Mouse (Mus musculus) heart, postnatal 0 days (tissue): ENCODE measurements at regions not wholly inside any gene's neighbourhood (a gene's known extent, or its start where the extent isn't known, plus 50 kb on each side); places are given as distances from the start of the nearest gene placed in this dataset.

Source experiments
- ATAC-seq: fragments of 200-750 bp; cut with Nextera tagmentation; 2 replicates; pipeline ENCODE4 v1.8.0; 2017; ENCODE audit warnings: low read depth, moderate number of reproducible peaks, moderate library complexity; ENCODE audit not compliant: insufficient read depth
- DNase-seq: peaks from one replicate; pipeline ENCODE4 v3.0.0-alpha.2; 2016; ENCODE audit warnings: low spot score
- H3K27ac ChIP-seq: fragments of 300-500 bp; sonication (generic); 2 replicates; pipeline ENCODE4 v1.5.1; 2014; ENCODE audit warnings: low read depth, mild to moderate bottlenecking
- H3K27me3 ChIP-seq: fragments of 300-500 bp; sonication (generic); 2 replicates; pipeline ENCODE4 v1.6.1; 2014; ENCODE audit warnings: low read length, mixed read lengths; ENCODE audit not compliant: control insufficient read depth, insufficient read depth
- H3K36me3 ChIP-seq: fragments of 300-500 bp; sonication (generic); replicated peaks from 2 replicates; pipeline ENCODE4 v1.6.1; 2014; ENCODE audit warnings: low read length, mixed read lengths; ENCODE audit not compliant: control insufficient read depth, insufficient read depth
- H3K4me1 ChIP-seq: fragments of 300-500 bp; sonication (generic); 2 replicates; pipeline ENCODE4 v1.6.1; 2014; ENCODE audit warnings: antibody characterized with exemption; ENCODE audit not compliant: control insufficient read depth, insufficient read depth
- H3K4me2 ChIP-seq: fragments of 300-500 bp; sonication (generic); 2 replicates; pipeline ENCODE4 v1.6.1; 2014; ENCODE audit warnings: low read depth, mild to moderate bottlenecking, low read length, moderate library complexity
- H3K4me3 ChIP-seq: fragments of 300-500 bp; sonication (generic); 2 replicates; pipeline ENCODE4 v1.5.1; 2014; ENCODE audit warnings: low read depth, low read length
- H3K9ac ChIP-seq: fragments of 300-500 bp; sonication (generic); replicated peaks from 2 replicates; pipeline ENCODE4 v1.6.1; 2014; ENCODE audit warnings: low read depth, low read length, mixed read lengths
- H3K9me3 ChIP-seq: fragments of 300-500 bp; sonication (generic); replicated peaks from 2 replicates; pipeline ENCODE4 v1.6.1; 2016; ENCODE audit warnings: low read length; ENCODE audit not compliant: control insufficient read depth
- CTCF ChIP-seq: IDR thresholded peaks from 2 replicates; pipeline ENCODE4 v1.5.1; 2016; ENCODE audit warnings: antibody characterized with exemption, control low read depth, low read depth
- EP300 ChIP-seq: IDR thresholded peaks from 2 replicates; pipeline ENCODE4 v1.6.1; 2016; ENCODE audit warnings: antibody characterized with exemption, low read depth
- WGBS: fragments of 180-500 bp; shearing (Covaris S2); extraction: QIAGEN DNeasy Blood & Tissue Kit; methylation state at CpG from one replicate; pipeline ENCODE4 v1.1.7; 2014; 5-methylcytosine and 5-hydroxymethylcytosine counted together

GRCm38 (mm10) chr16:87262497-87262896 lies 91.5 kb upstream of the N6amt1 start:
- no peak overlapping the region for H3K4me2 ChIP-seq
- no peak overlapping the region for H3K4me3 ChIP-seq
- 60% methylated on average over 3 of the region's 3 CpGs for WGBS
- no peaks in the 10 kb centered on the region for H3K36me3 ChIP-seq
- H3K4me1 ChIP-seq, result peaks cover 47% of the 10 kb centered on the region
- no peak for ATAC-seq
- H3K9me3 ChIP-seq, result no peaks in the 10 kb centered on the region
- H3K9ac ChIP-seq, result no peak overlapping the region; the same call in 1 of the 2 replicates
- DNase-seq, result no peak
- H3K27ac ChIP-seq, result peak overlapping the region; percentile 99
- H3K27me3 ChIP-seq, result no peaks in the 10 kb centered on the region
- no peak for TF ChIP-seq CTCF
- TF ChIP-seq EP300, result no peak

- DNase-seq (peak; percentile 98), ATAC-seq (peak; percentile 85)
- H3K36me3 ChIP-seq, result no peaks in the 10 kb centered on the region
- no peaks in the 10 kb centered on the region for H3K9me3 ChIP-seq
- H3K27me3 ChIP-seq, result no peaks in the 10 kb centered on the region
- peak overlapping the region; percentile 99 for H3K27ac ChIP-seq
- TF ChIP-seq CTCF (0 out of 2 replicates have a peak, but pooled peaks have one; percentile 6), EP300 (peak; percentile 99)
- H3K4me3 ChIP-seq, result no peak overlapping the region
- H3K4me1 ChIP-seq, result peaks cover 40% of the 10 kb centered on the region
- no peak overlapping the region for H3K4me2 ChIP-seq
- H3K9ac ChIP-seq, result no peak overlapping the region
- WGBS, result 4% methylated on average over 7 of the region's 7 CpGs
These were observed 92.5 kb upstream of the N6amt1 start for GRCm38 (mm10) chr16:87261527-87261926.

GRCm38 (mm10) chr16:87254736-87255135 lies 99.2 kb upstream of the N6amt1 start:
- H3K4me1 ChIP-seq, result peaks cover 4% of the 10 kb centered on the region; the same call in 1 of the 2 replicates
- H3K36me3 ChIP-seq, result no peaks in the 10 kb centered on the region
- no peak overlapping the region for H3K4me3 ChIP-seq
- no peak for ATAC-seq
- 97% methylated on average over 1 of the region's 1 CpGs for WGBS
- no peaks in the 10 kb centered on the region for H3K27me3 ChIP-seq
- no peak overlapping the region for H3K4me2 ChIP-seq
- TF ChIP-seq CTCF, result no peak
- TF ChIP-seq EP300, result no peak
- DNase-seq, result no peak
- H3K27ac ChIP-seq, result no peak overlapping the region
- H3K9ac ChIP-seq, result no peak overlapping the region
- no peaks in the 10 kb centered on the region for H3K9me3 ChIP-seq

- ATAC-seq (no peak), DNase-seq (no peak)
- Histone ChIP-seq H3K36me3 (no peaks in the 10 kb centered on the region), H3K4me3 (no peak overlapping the region), H3K4me2 (no peak overlapping the region), H3K9ac (no peak overlapping the region), H3K27ac (peak overlapping the region; percentile 69), H3K27me3 (no peaks in the 10 kb centered on the region), H3K4me1 (peaks cover 4% of the 10 kb centered on the region; the same call in 1 of the 2 replicates), H3K9me3 (no peaks in the 10 kb centered on the region)
- 35% methylated on average over 10 of the region's 10 CpGs for WGBS
- no peak for TF ChIP-seq CTCF
- TF ChIP-seq EP300, result no peak
These were observed 103.5 kb upstream of the N6amt1 start for GRCm38 (mm10) chr16:87250531-87250930.

- 27% methylated on average over 7 of the region's 7 CpGs for WGBS
- H3K27me3 ChIP-seq, result no peaks in the 10 kb centered on the region
- H3K4me2 ChIP-seq, result no peak overlapping the region
- no peak overlapping the region for H3K9ac ChIP-seq
- no peak for TF ChIP-seq EP300
- peak; percentile 68 for TF ChIP-seq CTCF
- no peak overlapping the region for H3K4me3 ChIP-seq
- H3K9me3 ChIP-seq, result no peaks in the 10 kb centered on the region
- no peaks in the 10 kb centered on the region for H3K36me3 ChIP-seq
- peak; percentile 65 for DNase-seq
- ATAC-seq, result 0 out of 2 replicates have a peak, but pooled peaks have one; percentile 29
- H3K27ac ChIP-seq, result peak overlapping the region; percentile 15
- peaks cover 4% of the 10 kb centered on the region; the same call in 1 of the 2 replicates for H3K4me1 ChIP-seq
These were observed 104.1 kb upstream of the N6amt1 start for GRCm38 (mm10) chr16:87249903-87250302.

- Histone ChIP-seq H3K9ac (no peak overlapping the region), H3K4me3 (no peak overlapping the region), H3K27me3 (no peaks in the 10 kb centered on the region), H3K36me3 (no peaks in the 10 kb centered on the region), H3K4me2 (no peak overlapping the region), H3K4me1 (peaks cover 4% of the 10 kb centered on the region; the same call in 1 of the 2 replicates), H3K9me3 (no peaks in the 10 kb centered on the region), H3K27ac (no peak overlapping the region)
- no peak for ATAC-seq
- 42% methylated on average over 6 of the region's 6 CpGs for WGBS
- DNase-seq, result peak; percentile 82
- TF ChIP-seq EP300 (no peak), CTCF (peak; percentile 59)
These were observed 105.4 kb upstream of the N6amt1 start for GRCm38 (mm10) chr16:87248501-87249030.
